Mouse (Mus musculus) myocyte (in vitro differentiated cells): Measurements from ENCODE around the gene Shq1.

Experiments
- CEBPB ChIP-seq: IDR thresholded peaks from 2 replicates; pipeline ENCODE4 v1.6.1; 2011; ENCODE audit warnings: mild to moderate bottlenecking, moderate library complexity; ENCODE audit not compliant: poor library complexity, insufficient read depth, severe bottlenecking
- E2F4 ChIP-seq: IDR thresholded peaks from one replicate; pipeline ENCODE4 v1.6.1; 2011; ENCODE audit warnings: mild to moderate bottlenecking, control low read depth, moderate library complexity; ENCODE audit not compliant: insufficient read depth
- MAX ChIP-seq: IDR thresholded peaks from one replicate; pipeline ENCODE4 v1.6.1; 2011; ENCODE audit warnings: low read depth, mild to moderate bottlenecking, control low read depth
- MYOD1 ChIP-seq, 3 experiments: IDR thresholded peaks; one replicate each; pipeline ENCODE4 v1.6.1; 2011; ENCODE audit warnings: control low read depth in 2 of 3, low read depth in 2 of 3, mild to moderate bottlenecking in 2 of 3, moderate library complexity in 1 of 3; ENCODE audit not compliant: insufficient read length in 2 of 3, control insufficient read depth in 1 of 3
- MYOG ChIP-seq, 3 experiments: IDR thresholded peaks; one replicate each; pipeline ENCODE4 v1.6.1; 2011; ENCODE audit warnings: control low read depth in 2 of 3, low read depth in 2 of 3, mild to moderate bottlenecking in 2 of 3; ENCODE audit not compliant: insufficient read length in 2 of 3, control insufficient read depth in 1 of 3, insufficient read depth in 1 of 3
- POLR2A ChIP-seq: IDR thresholded peaks from one replicate; pipeline ENCODE4 v1.6.1; 2011; ENCODE audit warnings: low read depth, mild to moderate bottlenecking, control low read depth, moderate library complexity; ENCODE audit not compliant: insufficient read length
- POLR2AphosphoS2 ChIP-seq: IDR thresholded peaks from one replicate; pipeline ENCODE4 v1.6.1; 2011; ENCODE audit warnings: low read depth, control low read depth; ENCODE audit not compliant: insufficient read length
- REST ChIP-seq: IDR thresholded peaks from one replicate; pipeline ENCODE4 v1.6.1; 2011; ENCODE audit warnings: mild to moderate bottlenecking, control low read depth, moderate library complexity; ENCODE audit not compliant: insufficient read depth, insufficient read length
- SRF ChIP-seq: IDR thresholded peaks from one replicate; pipeline ENCODE4 v1.6.1; 2011; ENCODE audit warnings: low read depth; ENCODE audit not compliant: control insufficient read depth, insufficient read length
- TCF12 ChIP-seq: IDR thresholded peaks from one replicate; pipeline ENCODE4 v1.6.1; 2011; ENCODE audit warnings: mild to moderate bottlenecking, control low read depth; ENCODE audit not compliant: poor library complexity, insufficient read depth, severe bottlenecking
- USF1 ChIP-seq: IDR thresholded peaks from one replicate; pipeline ENCODE4 v1.6.1; 2011; ENCODE audit warnings: low read depth, mild to moderate bottlenecking, control low read depth, moderate library complexity

- TF ChIP-seq POLR2AphosphoS2 (no peak), POLR2A (no peak), TCF12 (no peak), MYOG (IDR thresholded peaks at IDR 0.05; ENCODE audit: control insufficient read depth in 1 of 3, insufficient read depth in 1 of 3, insufficient read length in 2 of 3, low read depth in 2 of 3) (no peak), USF1 (no peak), CEBPB (no peak), MAX (no peak), E2F4 (no peak), MYOD1 (IDR thresholded peaks at IDR 0.05; ENCODE audit: control insufficient read depth in 1 of 3, insufficient read length in 2 of 3, low read depth in 2 of 3) (no peak), SRF (no peak), REST (no peak)
These were observed 93.4 kb downstream of the Shq1 start for GRCm38 (mm10) chr6:100577590-100577989.
